Mouse (Mus musculus) bone marrow, adult 2 months (tissue): Measurements from ENCODE around the gene Il16. TPM values are rescaled to one million over a fixed set of nuclear protein-coding genes. Genes with fewer than 3 reads are reported as not detected.
A peak's percentile ranks its signal among the peaks of the same experiment; 100 is the strongest.

Source experiments
- H3K27ac ChIP-seq: fragments of 200-500 bp; 2 replicates; pipeline ENCODE4 v1.5.1; 2012; ENCODE audit warnings: low read depth, mild to moderate bottlenecking, control low read depth, inconsistent platforms, low read length; ENCODE audit not compliant: control insufficient read depth, poor library complexity, insufficient read depth
- H3K4me1 ChIP-seq: fragments of 200-500 bp; 2 replicates; pipeline ENCODE4 v1.6.1; 2011; ENCODE audit warnings: low read length; ENCODE audit not compliant: control insufficient read depth, insufficient read depth
- H3K4me3 ChIP-seq: fragments of 200-500 bp; replicated peaks from 2 replicates; pipeline ENCODE3; 2011; ENCODE audit warnings: mild to moderate bottlenecking, low read depth, low read length, control low read depth; ENCODE audit not compliant: control insufficient read depth
- CTCF ChIP-seq: fragments of 200-500 bp; IDR thresholded peaks from 2 replicates; pipeline ENCODE4 v1.5.1; 2011; ENCODE audit warnings: low read length, control low read depth; ENCODE audit not compliant: control insufficient read depth, insufficient read depth
- POLR2A ChIP-seq: fragments of 200-500 bp; IDR thresholded peaks from 2 replicates; pipeline ENCODE4 v1.6.1; 2011; ENCODE audit warnings: low read depth, mild to moderate bottlenecking, control low read depth, low read length, borderline replicate concordance; ENCODE audit not compliant: control insufficient read depth
- WGBS: fragments of 180-500 bp; shearing (Covaris S2); methylation state at CpG from one replicate; pipeline ENCODE4 v1.1.7; 2018; 5-methylcytosine and 5-hydroxymethylcytosine counted together
- polyA plus RNA-seq: library from polyadenylated mRNA; stranded (reverse); fragments of >200 nt; gene quantifications from 2 replicates; pipeline ENCODE4 v1.2.4, GENCODE M21; 2011; ENCODE audit warnings: low replicate concordance; ENCODE audit not compliant: missing spikeins, insufficient read depth, insufficient read length

Il16 gene
- polyA plus RNA-seq, 1 experiment, result 43.4 TPM

DNA sequence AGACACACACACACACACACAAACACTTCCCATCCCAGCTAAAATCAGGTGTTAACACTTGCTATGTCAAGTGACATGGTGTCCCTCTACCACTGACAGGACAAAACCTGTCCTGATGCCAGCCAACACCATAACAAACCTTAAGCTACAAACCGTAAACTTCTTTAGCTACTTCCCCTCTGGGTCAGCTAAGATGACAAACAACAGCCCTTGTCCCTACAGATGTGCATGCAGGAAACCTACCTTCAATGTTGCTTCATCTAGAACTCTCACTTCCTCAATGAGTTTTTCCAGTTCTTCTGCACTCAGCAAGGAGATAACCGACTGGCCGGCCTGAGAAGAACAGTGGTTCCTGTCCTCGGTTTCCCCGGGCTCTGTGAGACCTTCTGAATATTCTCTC is 94.9 kb downstream of the Il16 start:
- peaks cover 20% of the 10 kb centered on the region for H3K4me1 ChIP-seq
- peak overlapping the region; percentile 89 for H3K27ac ChIP-seq
- no peak for TF ChIP-seq CTCF
- no peak for TF ChIP-seq POLR2A
- WGBS, result 3% methylated on average over 5 of the region's 5 CpGs
- H3K4me3 ChIP-seq, result peak overlapping the region; percentile 41

DNA sequence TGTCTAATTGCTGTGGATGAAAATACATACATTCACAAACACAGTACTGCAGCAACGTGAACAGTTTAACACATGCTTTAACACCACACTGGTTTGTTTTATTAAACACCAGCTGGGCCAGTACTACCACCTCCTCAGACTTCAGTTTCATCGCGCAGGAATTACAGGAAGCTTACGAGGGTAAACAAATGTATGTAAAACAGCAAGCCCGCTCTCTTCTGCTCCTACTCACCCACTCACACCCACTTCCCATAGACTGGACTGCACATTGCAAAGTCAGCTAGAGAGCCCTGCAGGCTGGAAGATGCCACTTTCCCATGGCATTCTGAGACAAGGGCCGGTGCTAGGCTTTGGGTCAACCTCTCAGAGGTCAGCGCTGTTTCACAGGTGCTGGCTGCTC is 96.7 kb downstream of the Il16 start:
- WGBS, result 59% methylated on average over 7 of the region's 7 CpGs
- peak overlapping the region; percentile 16 for H3K27ac ChIP-seq

DNA sequence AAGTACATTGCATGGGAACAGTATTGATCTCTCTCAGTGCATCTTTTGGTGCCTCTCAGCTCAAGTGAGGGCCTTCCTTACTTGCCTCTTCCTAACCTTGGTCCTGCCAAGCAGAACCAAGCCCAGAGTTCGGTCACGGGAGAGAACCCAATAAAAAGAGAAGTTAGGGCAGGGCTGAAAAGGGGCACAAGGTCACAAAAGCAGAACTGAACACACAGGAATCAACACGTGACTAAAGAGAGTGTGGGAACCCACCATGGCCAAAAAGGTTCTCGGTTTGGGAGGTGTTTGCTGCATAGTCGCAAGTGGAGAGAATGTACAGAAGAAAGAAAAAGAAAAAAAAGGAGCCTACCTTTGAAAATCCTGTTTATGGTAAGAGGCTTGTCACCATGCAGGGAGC is 100.0 kb downstream of the Il16 start:
- Histone ChIP-seq H3K4me3 (no peak overlapping the region), H3K4me1 (peaks cover 20% of the 10 kb centered on the region), H3K27ac (no peak overlapping the region; the same call in 1 of the 2 replicates)
- 12% methylated on average over 5 of the region's 5 CpGs for WGBS
- no peak for TF ChIP-seq CTCF
- no peak for TF ChIP-seq POLR2A

More for the DNA sequence above, 96.7 kb downstream of the Il16 start:
- H3K4me1 ChIP-seq, result peaks cover 20% of the 10 kb centered on the region
- H3K4me3 ChIP-seq, result peak overlapping the region; percentile 13
- TF ChIP-seq POLR2A (no peak), CTCF (no peak)

DNA sequence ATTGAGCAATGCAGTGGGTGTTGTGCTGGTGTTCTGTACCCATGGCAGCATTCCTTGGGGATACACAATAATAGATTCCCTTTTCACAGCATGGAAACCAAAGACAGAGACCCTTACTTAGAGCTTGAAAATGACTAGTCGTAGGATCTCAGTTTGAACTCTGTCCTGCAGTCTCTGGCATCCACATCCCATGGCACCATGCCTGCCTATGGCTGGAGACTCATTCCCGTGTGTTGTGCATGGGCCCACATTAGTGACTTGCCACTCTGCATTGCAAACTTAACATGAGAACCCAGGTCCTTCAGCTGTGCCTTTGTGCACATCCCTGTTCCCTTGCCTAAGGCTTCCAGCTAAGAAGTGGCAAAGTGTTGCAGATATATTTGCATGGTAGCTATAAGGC is 100.8 kb downstream of the Il16 start:
- WGBS, result 89% methylated on average over 2 of the region's 2 CpGs

DNA sequence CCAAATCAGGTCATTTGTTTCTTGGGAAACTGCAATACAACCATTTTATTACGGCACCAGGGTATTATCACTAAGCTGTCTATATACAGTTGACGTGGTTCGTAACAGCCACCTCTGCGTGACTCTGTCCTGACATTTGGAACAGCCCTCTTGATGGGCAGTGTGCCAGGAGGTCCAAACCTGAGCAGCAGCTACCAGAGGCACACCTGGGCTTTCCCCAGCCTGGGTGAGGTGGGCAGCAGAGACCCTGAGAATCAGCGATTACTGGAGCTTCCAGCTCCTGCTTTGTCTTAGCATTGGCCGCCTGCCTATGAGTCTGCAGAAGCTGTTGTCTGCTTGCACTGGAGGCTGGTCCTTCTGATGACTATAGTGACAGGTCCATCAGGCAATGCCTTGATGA is 101.9 kb downstream of the Il16 start:
- WGBS, result 81% methylated on average over 6 of the region's 6 CpGs
- no peak overlapping the region for H3K4me3 ChIP-seq
- peaks cover 13% of the 10 kb centered on the region for H3K4me1 ChIP-seq
- no peak overlapping the region for H3K27ac ChIP-seq
- TF ChIP-seq POLR2A (no peak), CTCF (no peak)

More for the DNA sequence above, 100.8 kb downstream of the Il16 start:
- H3K4me1 ChIP-seq, result peaks cover 17% of the 10 kb centered on the region
- H3K4me3 ChIP-seq, result no peak overlapping the region
- TF ChIP-seq CTCF, result no peak
- no peak for TF ChIP-seq POLR2A
- H3K27ac ChIP-seq, result no peak overlapping the region

DNA sequence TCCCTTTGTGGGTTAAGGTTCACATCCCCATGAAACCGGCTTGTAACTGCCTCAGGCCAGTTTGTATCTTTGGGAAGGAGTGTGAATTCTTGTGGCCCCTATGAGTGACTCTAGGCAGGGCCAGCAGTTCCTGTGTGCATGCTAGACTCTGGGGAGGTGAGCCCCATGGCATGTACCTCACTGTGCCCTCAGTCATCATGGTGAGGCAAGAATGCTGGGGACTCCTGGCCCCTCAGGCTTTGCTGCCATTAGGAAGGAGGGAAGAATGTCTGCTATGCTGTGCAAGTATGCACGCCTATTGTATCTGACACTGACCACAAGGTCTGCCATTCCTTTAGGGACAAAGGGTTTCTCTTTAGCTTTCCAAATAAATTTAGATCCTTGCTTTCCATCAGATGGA is 104.4 kb downstream of the Il16 start:
- 68% methylated on average over 2 of the region's 2 CpGs for WGBS
- no peak for TF ChIP-seq CTCF
- no peak for TF ChIP-seq POLR2A
- H3K27ac ChIP-seq, result no peak overlapping the region
- peaks cover 8% of the 10 kb centered on the region for H3K4me1 ChIP-seq
- no peak overlapping the region for H3K4me3 ChIP-seq

DNA sequence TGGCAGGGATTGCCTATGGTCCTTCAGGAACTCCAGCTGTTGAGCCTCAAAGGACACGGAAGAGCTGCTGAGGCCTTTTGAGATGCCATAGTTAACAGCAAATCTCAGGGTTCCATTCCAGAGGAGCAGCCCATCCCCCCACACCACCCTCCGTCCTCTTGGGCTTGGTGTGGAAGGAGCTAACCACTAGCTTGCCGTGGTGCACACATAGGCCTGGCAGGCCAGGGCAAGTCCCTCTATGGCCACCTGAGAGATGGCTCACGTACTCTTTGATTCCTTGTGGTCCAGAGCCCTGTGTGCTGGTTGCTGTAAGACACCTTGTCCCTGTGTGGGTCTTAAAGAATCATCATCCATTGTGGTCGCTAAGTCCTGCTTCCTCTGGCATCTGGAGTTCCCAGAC is 104.9 kb downstream of the Il16 start:
- Histone ChIP-seq H3K4me3 (no peak overlapping the region), H3K27ac (no peak overlapping the region), H3K4me1 (peaks cover 3% of the 10 kb centered on the region; the same call in 1 of the 2 replicates)
- TF ChIP-seq CTCF (no peak), POLR2A (no peak)
- WGBS, result 82% methylated on average over 5 of the region's 5 CpGs

DNA sequence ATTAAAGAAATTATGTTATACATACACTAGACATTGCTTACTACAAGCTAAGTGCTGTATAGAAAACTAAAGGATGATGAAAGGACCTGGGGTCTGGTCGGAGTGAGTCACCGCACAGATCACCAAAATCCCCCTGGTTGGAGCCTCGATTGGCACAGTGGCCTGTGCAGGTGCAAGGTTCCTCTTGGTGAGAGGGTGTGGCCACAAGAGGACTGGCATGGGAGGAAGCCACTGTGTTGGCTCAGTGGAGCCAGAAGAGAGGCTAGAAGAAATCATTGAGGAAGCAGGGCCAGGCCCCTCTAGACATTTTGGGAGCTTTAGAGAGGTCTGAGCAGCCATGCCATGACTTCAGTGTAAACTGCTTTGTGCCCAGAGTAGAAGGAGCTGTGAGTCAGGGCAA is 106.4 kb downstream of the Il16 start:
- Histone ChIP-seq H3K27ac (peak overlapping the region; percentile 56; the same call in 1 of the 2 replicates), H3K4me3 (no peak overlapping the region), H3K4me1 (peaks cover 3% of the 10 kb centered on the region; the same call in 1 of the 2 replicates)
- 22% methylated on average over 3 of the region's 3 CpGs for WGBS
- no peak for TF ChIP-seq POLR2A
- TF ChIP-seq CTCF, result no peak
